Mouse (Mus musculus) E14TG2a.4 (cell line): ENCODE results near the gene Tfcp2.

Experiments
- CTCF ChIP-seq: conservative IDR thresholded peaks from 2 replicates; pipeline ENCODE4 v1.5.1; 2014; ENCODE audit warnings: low read length
- NANOG ChIP-seq: IDR thresholded peaks from 2 replicates; pipeline ENCODE4 v1.6.1; 2014; ENCODE audit warnings: borderline replicate concordance, low read length, mixed read lengths

GRCm38 (mm10) chr15:100599276-100600046, 47.7 kb upstream of the Tfcp2 start, which contains the start of gene Pou6f1:
- TF ChIP-seq CTCF (no peak), NANOG (no peak)
